Mouse (Mus musculus) natural killer cell, adult 2 months (primary cell): ENCODE results near the gene Zc3h7a.
A peak's percentile ranks its signal among the peaks of the same experiment; 100 is the strongest.

Source experiments
- DNase-seq, 2 experiments: peaks; one replicate each; pipeline ENCODE4 v3.0.0; 2022; ENCODE audit warnings: low spot score in 2 of 2

The Zc3h7a gene

GRCm38 (mm10) chr16:11176208-11176883 lies at the start of gene Zc3h7a:
Zc3h7a (minus strand) TSS chr16:11176393.
- DNase-seq = peak; percentile 89 to 91

GRCm38 (mm10) chr16:11217801-11218200 lies 41.6 kb upstream of the Zc3h7a start:
- no peak for DNase-seq

- no peak for DNase-seq
These were observed 27.6 kb upstream of the Zc3h7a start for GRCm38 (mm10) chr16:11203600-11204390.

- DNase-seq = peak; percentile 92 to 93
These were observed 26.7 kb upstream of the Zc3h7a start, which contains the start of gene Rsl1d1 for GRCm38 (mm10) chr16:11202571-11203554. Rsl1d1 (minus strand) TSS chr16:11203331.

- no peak for DNase-seq
These were observed 25.7 kb upstream of the Zc3h7a start for GRCm38 (mm10) chr16:11201740-11202394.

GRCm38 (mm10) chr16:11200247-11200646 lies 24.1 kb upstream of the Zc3h7a start:
- no peak for DNase-seq

GRCm38 (mm10) chr16:11198467-11198866 lies 22.3 kb upstream of the Zc3h7a start:
- no peak for DNase-seq

- DNase-seq = no peak
These were observed 20.9 kb upstream of the Zc3h7a start for GRCm38 (mm10) chr16:11197052-11197451.

- no peak for DNase-seq
These were observed 17.0 kb upstream of the Zc3h7a start for GRCm38 (mm10) chr16:11193231-11193630.

- DNase-seq = no peak
These were observed 14.0 kb upstream of the Zc3h7a start for GRCm38 (mm10) chr16:11190150-11190549.

GRCm38 (mm10) chr16:11177404-11177803 lies 1.2 kb upstream of the Zc3h7a start:
- DNase-seq = no peak

GRCm38 (mm10) chr16:11176884-11177244 lies 671 bp upstream of the Zc3h7a start:
- DNase-seq = no peak

GRCm38 (mm10) chr16:11175489-11176207 lies 545 bp downstream of the Zc3h7a start:
- DNase-seq = peak; percentile 51 to 55

- no peak for DNase-seq
These were observed 1.1 kb downstream of the Zc3h7a start for GRCm38 (mm10) chr16:11175100-11175488.

- DNase-seq = peak; percentile 68 to 80
These were observed 1.5 kb downstream of the Zc3h7a start for GRCm38 (mm10) chr16:11174671-11175081.

- DNase-seq = no peak
These were observed 4.5 kb downstream of the Zc3h7a start for GRCm38 (mm10) chr16:11171679-11172078.

- DNase-seq = no peak
These were observed 9.8 kb downstream of the Zc3h7a start for GRCm38 (mm10) chr16:11166431-11166830.

- DNase-seq = no peak
These were observed 11.4 kb downstream of the Zc3h7a start for GRCm38 (mm10) chr16:11164695-11165255.

- peak; percentile 53 to 61 for DNase-seq
These were observed 18.5 kb downstream of the Zc3h7a start for GRCm38 (mm10) chr16:11157721-11158120.

GRCm38 (mm10) chr16:11154500-11154899 lies 21.7 kb downstream of the Zc3h7a start:
- no peak for DNase-seq
